Mouse (Mus musculus) adrenal gland, adult 2 months (tissue): ENCODE measurements around the gene Srd5a1. TPM values are rescaled to one million over a fixed set of nuclear protein-coding genes. Genes with fewer than 3 reads are reported as not detected.
"Not testable (repeated sequence)": the region's sequence is repeated elsewhere in the genome, so short reads cannot be mapped to it uniquely, and the experiment has no call there.

Experiments
- DNase-seq: peaks from one replicate; pipeline ENCODE4 v3.0.0; 2021
- polyA plus RNA-seq: library from polyadenylated mRNA; depleted of rRNA; stranded (reverse); fragments of >200 nt; gene quantifications from 2 replicates; pipeline ENCODE4 v1.2.3, GENCODE M21; 2012
- total RNA-seq, 2 experiments: library from RNA; stranded (reverse); gene quantifications; 2 replicates each; pipeline ENCODE4 v1.2.3; 2021

Srd5a1 gene
- total and polyA plus RNA-seq, 3 experiments: 9.4 to 41.6 (median 13.9) TPM

- DNase-seq: no peak
These were observed 38.6 kb downstream of the Srd5a1 start for GRCm38 (mm10) chr13:69572594-69572993.

GRCm38 (mm10) chr13:69569201-69569600, 42.0 kb downstream of the Srd5a1 start:
- no peak for DNase-seq

GRCm38 (mm10) chr13:69565401-69565800, 45.8 kb downstream of the Srd5a1 start:
- DNase-seq: not testable (repeated sequence)

- DNase-seq: no peak
These were observed 46.7 kb downstream of the Srd5a1 start for GRCm38 (mm10) chr13:69564573-69564972.

GRCm38 (mm10) chr13:69563905-69564304, 47.3 kb downstream of the Srd5a1 start:
- no peak for DNase-seq

GRCm38 (mm10) chr13:69562654-69563574, 48.3 kb downstream of the Srd5a1 start:
- DNase-seq: no peak

GRCm38 (mm10) chr13:69562004-69562403, 49.2 kb downstream of the Srd5a1 start:
- no peak for DNase-seq

GRCm38 (mm10) chr13:69559291-69559961, 51.8 kb downstream of the Srd5a1 start:
- no peak for DNase-seq

- DNase-seq: no peak
These were observed 53.1 kb downstream of the Srd5a1 start for GRCm38 (mm10) chr13:69558098-69558660.

GRCm38 (mm10) chr13:69556728-69557127, 54.5 kb downstream of the Srd5a1 start:
- no peak for DNase-seq

GRCm38 (mm10) chr13:69555957-69556482, 55.2 kb downstream of the Srd5a1 start:
- DNase-seq: no peak

- no peak for DNase-seq
These were observed 56.2 kb downstream of the Srd5a1 start for GRCm38 (mm10) chr13:69555045-69555444.

- DNase-seq: no peak
These were observed 57.0 kb downstream of the Srd5a1 start for GRCm38 (mm10) chr13:69554255-69554654.

- DNase-seq: no peak
These were observed 58.2 kb downstream of the Srd5a1 start for GRCm38 (mm10) chr13:69553024-69553423.

- no peak for DNase-seq
These were observed 60.4 kb downstream of the Srd5a1 start for GRCm38 (mm10) chr13:69550831-69551230.

GRCm38 (mm10) chr13:69549980-69550379, 61.3 kb downstream of the Srd5a1 start:
- no peak for DNase-seq

- DNase-seq: no peak
These were observed 63.6 kb downstream of the Srd5a1 start for GRCm38 (mm10) chr13:69547488-69548180.

GRCm38 (mm10) chr13:69545019-69545418, 66.2 kb downstream of the Srd5a1 start:
- no peak for DNase-seq

- DNase-seq: no peak
These were observed 67.6 kb downstream of the Srd5a1 start for GRCm38 (mm10) chr13:69543595-69543994.

GRCm38 (mm10) chr13:69542571-69543352, 68.5 kb downstream of the Srd5a1 start:
- DNase-seq: no peak

- DNase-seq: no peak
These were observed 69.5 kb downstream of the Srd5a1 start for GRCm38 (mm10) chr13:69541776-69542175.
